Mouse (Mus musculus): ENCODE results near the gene Ugt1a10. TPM values are rescaled to one million over a fixed set of nuclear protein-coding genes. Genes with fewer than 3 reads are reported as not detected.

Ugt1a10 gene
- polyA plus RNA-seq, 1 experiment from 2014 or later: 0.14 TPM

DNA sequence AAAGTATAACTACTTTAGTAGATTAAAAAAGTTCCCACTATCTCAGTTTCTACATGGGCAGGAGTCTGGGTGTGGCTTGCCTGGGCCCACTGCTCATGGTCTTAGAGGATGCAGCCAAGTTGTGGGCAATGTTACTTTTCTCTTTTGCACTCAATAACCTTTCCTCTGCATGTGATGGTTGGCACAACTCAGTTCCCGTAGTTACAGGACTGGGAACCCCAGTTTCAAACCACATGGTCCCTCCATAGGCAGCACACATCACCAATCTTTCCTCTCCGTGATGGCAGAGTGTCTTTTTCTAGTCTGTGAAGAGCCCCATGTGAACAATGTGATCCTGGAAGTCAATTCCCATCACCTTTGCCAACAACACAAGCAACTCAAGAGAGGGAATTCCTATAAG is 172.3 kb downstream of the Ugt1a10 start:
- ATAC-seq (ENCODE audit: low read depth): no peak
- peaks cover 31% of the 10 kb centered on the region for H3K9me3 ChIP-seq (replicated peaks; ENCODE audit: control insufficient read depth, low read length)
- 40% methylated on average over 2 of the region's 2 CpGs for WGBS (ENCODE audit: insufficient replicate concordance)

DNA sequence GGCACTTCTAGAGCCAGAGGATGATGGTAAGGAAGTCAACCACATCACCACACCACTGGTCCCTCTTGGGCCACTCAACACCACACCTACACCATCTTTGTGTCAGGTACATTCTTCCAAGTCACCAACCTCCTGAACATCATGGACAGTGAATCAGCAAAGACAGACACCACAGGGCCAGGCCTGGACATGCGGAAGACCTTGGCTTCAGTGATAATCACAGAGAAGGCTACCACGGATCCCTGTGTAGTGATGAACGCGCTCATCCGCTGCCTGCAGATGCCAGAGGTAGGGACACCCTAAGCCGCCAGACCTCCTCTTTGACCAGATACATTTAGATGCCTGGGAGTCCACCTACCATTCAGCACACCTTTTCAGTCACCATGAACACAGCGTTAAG is 172.9 kb downstream of the Ugt1a10 start:
- Histone ChIP-seq H3K9ac (ENCODE audit: low read depth, low read length) (no peak overlapping the region), H3K4me1 (ENCODE audit: control insufficient read depth, low read depth, low read length) (no peaks in the 10 kb centered on the region), H3K27ac (ENCODE audit: low read length) (no peak overlapping the region), H3K4me3 (ENCODE audit: low read depth, low read length) (no peak overlapping the region), H3K4me2 (ENCODE audit: low read depth, low read length) (no peak overlapping the region), H3K9me3 (replicated peaks; ENCODE audit: control insufficient read depth, low read length) (peaks cover 33% of the 10 kb centered on the region), H3K27me3 (ENCODE audit: control insufficient read depth, insufficient read depth, low read depth, low read length) (no peaks in the 10 kb centered on the region), H3K36me3 (ENCODE audit: control insufficient read depth, insufficient read depth) (no peaks in the 10 kb centered on the region)
- WGBS (ENCODE audit: insufficient replicate concordance): 59% methylated on average over 7 of the region's 7 CpGs
- ATAC-seq (ENCODE audit: low read depth): no peak; the same call in 1 of the 2 replicates

More for the DNA sequence above, 172.3 kb downstream of the Ugt1a10 start:
- Histone ChIP-seq H3K4me1 (ENCODE audit: control insufficient read depth, low read depth, low read length) (no peaks in the 10 kb centered on the region), H3K27ac (ENCODE audit: low read length) (no peak overlapping the region), H3K4me2 (ENCODE audit: low read depth, low read length) (no peak overlapping the region), H3K4me3 (ENCODE audit: low read depth, low read length) (no peak overlapping the region), H3K36me3 (ENCODE audit: control insufficient read depth, insufficient read depth) (no peaks in the 10 kb centered on the region), H3K27me3 (ENCODE audit: control insufficient read depth, insufficient read depth, low read depth, low read length) (no peaks in the 10 kb centered on the region), H3K9ac (ENCODE audit: low read depth, low read length) (no peak overlapping the region)

DNA sequence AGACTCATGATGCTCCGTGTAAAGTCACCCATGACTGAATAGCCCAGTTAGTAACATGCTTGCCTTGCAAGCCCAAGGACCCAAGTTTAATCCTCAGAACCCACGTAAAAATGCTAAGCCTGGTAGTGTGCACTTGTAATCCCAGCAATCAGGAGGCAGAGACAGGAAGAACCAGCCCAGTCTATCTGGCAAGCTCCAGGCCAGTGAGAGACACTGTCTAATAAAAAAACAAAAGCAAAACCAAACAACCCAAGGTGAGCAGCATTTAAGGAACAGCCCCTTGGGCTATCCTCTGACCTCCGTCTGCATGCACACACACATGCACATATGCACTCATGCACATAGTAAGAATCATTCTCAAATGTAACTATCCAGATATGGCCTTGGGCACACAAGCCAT is 174.4 kb downstream of the Ugt1a10 start:
- Histone ChIP-seq H3K27ac (ENCODE audit: low read length) (no peak overlapping the region), H3K36me3 (ENCODE audit: control insufficient read depth, insufficient read depth) (no peaks in the 10 kb centered on the region), H3K4me2 (ENCODE audit: low read depth, low read length) (no peak overlapping the region), H3K4me3 (ENCODE audit: low read depth, low read length) (no peak overlapping the region), H3K9me3 (replicated peaks; ENCODE audit: control insufficient read depth, low read length) (peaks cover 39% of the 10 kb centered on the region), H3K27me3 (ENCODE audit: control insufficient read depth, insufficient read depth, low read depth, low read length) (no peaks in the 10 kb centered on the region), H3K9ac (ENCODE audit: low read depth, low read length) (no peak overlapping the region), H3K4me1 (ENCODE audit: control insufficient read depth, low read depth, low read length) (no peaks in the 10 kb centered on the region)
- WGBS (ENCODE audit: insufficient replicate concordance): 55% methylated on average over 3 of the region's 3 CpGs
- ATAC-seq (ENCODE audit: low read depth): no peak

DNA sequence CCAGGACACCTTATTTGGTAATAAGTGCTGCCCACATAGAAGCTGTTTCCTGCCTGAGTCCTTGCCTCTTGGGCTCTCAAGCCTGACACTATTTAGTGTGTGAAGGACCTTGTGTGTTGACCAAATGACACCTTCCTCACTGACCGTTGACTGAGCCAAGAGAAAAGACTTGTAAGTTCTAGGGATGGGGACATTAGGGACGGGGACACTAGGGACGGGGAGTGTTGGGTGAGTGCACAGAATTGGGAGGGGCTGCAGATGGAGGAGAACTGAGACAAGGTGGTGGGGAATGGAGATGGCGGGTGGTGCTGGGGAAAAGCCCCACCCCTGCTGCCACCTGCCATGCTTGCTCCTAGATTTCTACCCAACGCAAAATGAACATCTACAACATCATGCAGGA is 174.8 kb downstream of the Ugt1a10 start:
- Histone ChIP-seq H3K27ac (ENCODE audit: low read length) (no peak overlapping the region), H3K4me2 (ENCODE audit: low read depth, low read length) (no peak overlapping the region), H3K36me3 (ENCODE audit: control insufficient read depth, insufficient read depth) (no peaks in the 10 kb centered on the region), H3K4me1 (ENCODE audit: control insufficient read depth, low read depth, low read length) (no peaks in the 10 kb centered on the region), H3K9me3 (replicated peaks; ENCODE audit: control insufficient read depth, low read length) (peaks cover 43% of the 10 kb centered on the region), H3K4me3 (ENCODE audit: low read depth, low read length) (no peak overlapping the region), H3K27me3 (ENCODE audit: control insufficient read depth, insufficient read depth, low read depth, low read length) (no peaks in the 10 kb centered on the region), H3K9ac (ENCODE audit: low read depth, low read length) (no peak overlapping the region)
- WGBS (ENCODE audit: insufficient replicate concordance): 59% methylated on average over 5 of the region's 5 CpGs
- no peak for ATAC-seq (ENCODE audit: low read depth)

DNA sequence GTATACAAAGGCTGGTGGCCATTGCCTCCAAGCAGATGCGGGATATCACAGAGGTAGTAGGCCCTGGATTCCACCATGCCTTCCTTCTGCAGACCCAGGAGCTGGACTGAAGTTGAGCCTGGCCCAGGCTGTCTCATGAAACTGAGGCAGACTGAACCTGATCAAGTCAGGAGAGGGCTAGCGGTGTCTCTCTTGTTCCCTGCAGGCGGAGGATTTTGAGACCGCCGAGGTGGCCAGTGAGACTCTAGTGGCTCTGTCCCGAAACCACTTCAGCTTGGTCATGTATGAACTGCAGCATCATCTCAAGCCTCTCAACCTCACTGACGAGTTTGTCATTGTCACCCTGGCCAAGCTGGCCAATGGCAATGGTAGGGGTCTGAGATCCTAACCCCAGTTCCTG is 175.2 kb downstream of the Ugt1a10 start:
- no peak for ATAC-seq (ENCODE audit: low read depth)
- H3K27me3 ChIP-seq (ENCODE audit: control insufficient read depth, insufficient read depth, low read depth, low read length): no peaks in the 10 kb centered on the region
- peaks cover 47% of the 10 kb centered on the region for H3K9me3 ChIP-seq (replicated peaks; ENCODE audit: control insufficient read depth, low read length)
- H3K27ac ChIP-seq (ENCODE audit: low read length): no peak overlapping the region
- H3K4me2 ChIP-seq (ENCODE audit: low read depth, low read length): no peak overlapping the region
- H3K36me3 ChIP-seq (ENCODE audit: control insufficient read depth, insufficient read depth): no peaks in the 10 kb centered on the region
- WGBS (ENCODE audit: insufficient replicate concordance): 57% methylated on average over 7 of the region's 7 CpGs
- H3K9ac ChIP-seq (ENCODE audit: low read depth, low read length): no peak overlapping the region
- no peaks in the 10 kb centered on the region for H3K4me1 ChIP-seq (ENCODE audit: control insufficient read depth, low read depth, low read length)
- no peak overlapping the region for H3K4me3 ChIP-seq (ENCODE audit: low read depth, low read length)

DNA sequence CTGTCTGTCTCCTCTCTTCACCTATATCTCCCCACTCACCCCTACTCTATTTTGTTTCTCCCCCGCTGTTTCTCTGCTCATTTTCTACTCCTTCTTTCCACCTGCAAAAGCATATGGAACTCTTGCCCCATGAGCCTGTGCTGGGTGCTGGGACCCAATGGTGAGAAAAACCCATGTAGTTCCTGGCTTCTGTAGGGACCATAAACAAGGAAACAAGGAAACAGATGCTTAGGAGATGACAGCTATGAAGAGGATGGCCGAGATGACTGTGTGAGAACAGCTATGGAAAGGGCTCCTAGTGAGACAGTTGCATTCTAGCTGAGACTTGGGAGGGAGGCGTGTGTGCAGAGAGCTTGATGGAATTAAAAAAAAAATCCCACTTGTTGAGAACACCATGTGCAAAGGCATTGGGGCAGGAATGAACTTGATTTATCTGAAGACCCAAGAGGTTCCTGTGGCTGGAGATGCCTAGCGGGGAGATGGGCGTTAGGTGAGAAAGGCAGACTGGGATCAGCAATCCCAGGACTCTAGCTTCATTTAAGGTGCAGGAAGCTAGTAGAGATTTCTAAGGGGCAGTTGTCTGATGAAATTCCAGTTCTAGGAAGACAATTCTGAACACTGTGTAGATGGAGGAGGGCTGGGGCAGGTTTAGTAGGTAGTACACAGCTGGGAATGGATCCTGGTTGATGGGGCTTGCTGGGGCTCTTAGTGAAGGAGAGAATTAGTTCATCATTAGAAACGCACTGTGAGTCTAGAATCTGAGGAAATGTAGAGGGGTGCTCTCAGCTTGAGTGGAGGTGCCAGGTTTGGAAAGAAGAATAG is 176.0 kb downstream of the Ugt1a10 start:
- H3K27me3 ChIP-seq (ENCODE audit: control insufficient read depth, insufficient read depth, low read depth, low read length): no peaks in the 10 kb centered on the region

DNA sequence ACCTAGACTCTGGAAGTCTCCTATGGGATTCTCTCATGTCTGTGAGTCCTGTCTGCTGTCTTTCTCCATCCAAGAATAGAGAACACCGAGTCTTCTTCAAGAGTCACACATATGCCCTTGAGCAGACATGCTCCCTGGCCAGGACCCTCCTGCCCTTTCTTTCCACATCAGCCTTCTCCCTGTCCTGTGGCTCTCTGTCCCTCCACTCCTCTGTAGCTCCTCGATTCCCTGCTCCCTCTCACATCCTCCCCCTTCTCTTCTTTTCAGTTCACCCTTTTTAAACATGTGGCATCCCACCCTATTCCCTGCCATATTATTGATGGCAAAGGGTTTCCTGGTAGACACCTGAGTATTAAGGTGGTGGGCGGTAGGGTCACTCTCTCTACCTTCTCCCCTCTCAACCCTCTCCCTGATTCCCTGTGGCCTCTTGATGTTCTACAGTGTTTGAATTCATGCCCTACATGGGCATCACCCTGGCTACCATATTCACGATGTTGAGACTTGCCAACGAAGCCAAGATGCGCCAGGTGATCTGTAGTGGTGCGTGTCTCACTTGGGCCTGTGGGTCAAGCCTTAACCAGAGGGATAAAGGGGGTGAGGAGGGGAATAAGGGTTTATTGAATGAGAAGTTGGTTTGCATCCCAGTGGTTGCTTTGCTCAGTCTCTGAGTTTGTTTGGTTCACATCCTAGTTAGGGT is 176.8 kb downstream of the Ugt1a10 start:
- Histone ChIP-seq H3K9ac (ENCODE audit: low read depth, low read length) (no peak overlapping the region), H3K9me3 (replicated peaks; ENCODE audit: control insufficient read depth, low read length) (peaks cover 39% of the 10 kb centered on the region)
- ATAC-seq (ENCODE audit: low read depth): no peak

More for the DNA sequence above, 176.0 kb downstream of the Ugt1a10 start:
- Histone ChIP-seq H3K4me3 (ENCODE audit: low read depth, low read length) (no peak overlapping the region), H3K9ac (ENCODE audit: low read depth, low read length) (no peak overlapping the region), H3K9me3 (replicated peaks; ENCODE audit: control insufficient read depth, low read length) (peaks cover 40% of the 10 kb centered on the region), H3K36me3 (ENCODE audit: control insufficient read depth, insufficient read depth) (no peaks in the 10 kb centered on the region), H3K4me2 (ENCODE audit: low read depth, low read length) (no peak overlapping the region), H3K4me1 (ENCODE audit: control insufficient read depth, low read depth, low read length) (no peaks in the 10 kb centered on the region), H3K27ac (ENCODE audit: low read length) (no peak overlapping the region)
- ATAC-seq (ENCODE audit: low read depth): no peak
- 57% methylated on average over 6 of the region's 6 CpGs for WGBS (ENCODE audit: insufficient replicate concordance)

DNA sequence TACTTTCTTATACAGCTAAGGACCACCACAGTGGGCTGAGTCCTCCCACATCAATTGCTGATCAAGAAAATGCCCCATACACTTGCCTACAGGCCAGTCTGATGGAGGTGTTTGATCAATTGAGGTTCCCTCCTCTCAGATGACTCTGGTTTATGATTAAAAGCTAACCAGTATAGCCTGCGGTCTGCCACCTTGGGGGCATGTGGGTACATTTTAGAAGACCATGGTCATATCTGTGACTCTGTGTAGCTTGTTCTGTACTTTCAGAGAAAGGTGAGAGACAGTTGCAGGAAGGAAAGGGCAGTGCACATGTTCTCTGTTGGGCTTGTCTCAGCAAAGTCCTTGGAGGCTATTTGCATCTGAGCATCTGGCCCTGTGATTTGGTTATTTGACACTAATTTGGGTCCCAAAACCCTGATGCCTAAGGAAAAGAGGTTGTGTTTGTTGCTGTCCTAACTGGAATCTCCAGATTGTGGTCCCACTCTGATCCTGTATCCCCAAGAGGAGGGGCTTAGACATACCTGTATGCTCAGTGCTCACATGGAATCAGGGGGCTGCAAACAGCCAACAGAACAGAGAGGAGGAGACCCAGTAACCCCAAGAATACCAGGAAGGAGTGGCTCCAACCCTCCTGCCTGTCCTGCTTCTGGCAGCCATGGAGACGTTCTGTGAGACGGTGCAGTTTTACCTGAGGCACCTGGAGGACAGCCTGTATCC is 177.6 kb downstream of the Ugt1a10 start:
- 35% methylated on average over 3 of the region's 3 CpGs for WGBS (ENCODE audit: insufficient replicate concordance)
- H3K9me3 ChIP-seq (replicated peaks; ENCODE audit: control insufficient read depth, low read length): peaks cover 41% of the 10 kb centered on the region
- no peak overlapping the region for H3K27ac ChIP-seq (ENCODE audit: low read length)
- H3K9ac ChIP-seq (ENCODE audit: low read depth, low read length): no peak overlapping the region
- H3K4me1 ChIP-seq (ENCODE audit: control insufficient read depth, low read depth, low read length): no peaks in the 10 kb centered on the region
- H3K4me2 ChIP-seq (ENCODE audit: low read depth, low read length): no peak overlapping the region
- no peaks in the 10 kb centered on the region for H3K27me3 ChIP-seq (ENCODE audit: control insufficient read depth, insufficient read depth, low read depth, low read length)
- H3K36me3 ChIP-seq (ENCODE audit: control insufficient read depth, insufficient read depth): no peaks in the 10 kb centered on the region
- no peak for ATAC-seq (ENCODE audit: low read depth)
- H3K4me3 ChIP-seq (ENCODE audit: low read depth, low read length): no peak overlapping the region

More for the DNA sequence above, 176.8 kb downstream of the Ugt1a10 start:
- H3K36me3 ChIP-seq (ENCODE audit: control insufficient read depth, insufficient read depth): no peaks in the 10 kb centered on the region
- no peak overlapping the region for H3K27ac ChIP-seq (ENCODE audit: low read length)
- H3K4me2 ChIP-seq (ENCODE audit: low read depth, low read length): no peak overlapping the region
- H3K27me3 ChIP-seq (ENCODE audit: control insufficient read depth, insufficient read depth, low read depth, low read length): no peaks in the 10 kb centered on the region
- no peaks in the 10 kb centered on the region for H3K4me1 ChIP-seq (ENCODE audit: control insufficient read depth, low read depth, low read length)
- no peak overlapping the region for H3K4me3 ChIP-seq (ENCODE audit: low read depth, low read length)
- 47% methylated on average over 7 of the region's 7 CpGs for WGBS (ENCODE audit: insufficient replicate concordance)

All from liver, embryonic 16.5 days (tissue).